Mouse (Mus musculus) CD4-positive, CD25-positive, alpha-beta regulatory T cell (primary cell): ENCODE data around the gene Olfr1185-ps1. TPM values are rescaled to one million over a fixed set of nuclear protein-coding genes. Genes with fewer than 3 reads are reported as not detected.

Experiments used
- polyA plus RNA-seq: library from polyadenylated mRNA; unstranded; fragments of 100-300 nt; shearing (Covaris generic); gene quantifications from one replicate; pipeline ENCODE4 v1.2.1, GENCODE M21; 2017

The Olfr1185-ps1 gene
- 0.05 TPM for polyA plus RNA-seq

DNA sequence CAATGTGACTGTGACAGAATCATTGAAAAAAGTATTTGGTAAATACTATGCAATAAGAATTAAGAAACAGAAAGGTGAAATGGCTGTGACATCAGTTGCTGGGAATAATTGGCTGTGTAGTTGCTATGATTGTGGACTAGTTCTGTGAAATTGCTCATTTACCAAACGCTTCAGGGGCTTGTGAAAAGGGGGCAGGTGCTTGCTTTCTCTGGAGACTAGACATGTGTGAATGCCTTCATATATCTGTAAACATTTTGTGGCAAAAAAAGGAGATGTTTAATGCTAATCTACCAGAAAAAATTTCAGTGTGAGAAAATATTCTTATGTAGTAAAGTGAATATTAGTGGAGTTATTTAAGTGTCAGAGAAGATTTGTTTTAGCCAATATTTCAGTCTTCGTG lies at the start of gene Olfr1185-ps1:
Gene Olfr1185-ps1 (plus strand): TSS at position 301 of the 400 bp plus-strand sequence.

DNA sequence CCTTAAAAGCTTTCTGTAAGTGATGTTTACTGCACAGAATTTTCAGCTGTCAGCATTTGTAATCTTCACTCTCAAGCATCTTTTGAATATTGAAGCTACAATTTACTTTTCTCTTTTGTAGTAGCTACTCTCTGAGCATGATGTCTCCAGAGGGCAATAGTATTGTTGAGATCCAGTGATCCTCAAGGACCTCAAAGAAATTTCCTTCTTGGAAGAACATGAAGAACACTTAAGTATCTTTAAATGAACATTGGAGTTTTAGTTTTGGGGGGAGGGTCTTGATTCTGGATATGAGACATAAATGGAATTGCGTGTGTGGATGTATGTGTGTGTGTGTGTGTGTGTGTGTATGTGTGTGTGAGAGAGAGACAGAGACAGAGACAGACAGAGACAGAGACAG lies 44.1 kb upstream of the Olfr1185-ps1 start, which contains the start of gene Gm13757:
Gene Gm13757 (minus strand): TSS at position 101 of the 400 bp plus-strand sequence.

DNA sequence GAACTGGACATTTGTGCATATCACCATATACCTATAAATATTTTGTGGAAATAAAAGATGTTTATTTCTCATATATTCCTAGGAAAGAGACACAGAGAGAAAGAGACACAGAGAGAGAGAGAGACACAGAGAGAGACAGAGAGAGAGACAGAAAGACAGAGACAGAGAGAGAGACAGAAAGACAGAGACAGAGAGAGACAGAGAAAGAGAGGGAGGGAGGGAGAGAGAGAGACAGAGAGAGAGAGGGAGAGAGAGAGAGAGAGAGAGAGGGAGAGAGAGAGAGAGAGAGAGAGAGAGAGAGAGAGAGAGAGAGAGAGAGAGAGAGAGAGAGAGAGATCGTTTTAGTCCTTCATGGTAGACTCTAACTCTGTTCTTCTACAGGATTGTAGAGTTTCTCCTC lies 38.6 kb upstream of the Olfr1185-ps1 start, which contains the start of gene Olfr1183:
Gene Olfr1183 (plus strand): TSS at position 301 of the 400 bp plus-strand sequence.

DNA sequence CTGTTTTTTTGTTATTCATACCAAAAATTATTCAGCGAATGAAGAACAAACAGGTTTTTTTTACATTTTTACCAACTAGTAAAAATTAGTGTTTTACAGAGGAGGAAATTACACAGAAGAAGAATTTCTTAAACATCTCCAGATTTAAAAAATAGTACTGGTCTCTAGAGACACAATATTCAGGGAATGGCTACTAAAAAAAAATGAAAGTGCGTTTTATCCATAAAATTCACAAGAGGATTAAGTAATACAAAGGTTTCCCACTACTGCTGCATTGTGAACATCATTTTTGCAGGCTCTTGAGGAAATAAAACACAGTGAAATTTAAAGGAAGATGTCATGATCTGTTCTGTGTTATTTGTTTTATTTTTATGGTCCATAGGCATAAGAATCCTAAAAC lies 9.8 kb upstream of the Olfr1185-ps1 start, which contains the start of gene Olfr1184:
Gene Olfr1184 (plus strand): TSS at position 301 of the 400 bp plus-strand sequence.

DNA sequence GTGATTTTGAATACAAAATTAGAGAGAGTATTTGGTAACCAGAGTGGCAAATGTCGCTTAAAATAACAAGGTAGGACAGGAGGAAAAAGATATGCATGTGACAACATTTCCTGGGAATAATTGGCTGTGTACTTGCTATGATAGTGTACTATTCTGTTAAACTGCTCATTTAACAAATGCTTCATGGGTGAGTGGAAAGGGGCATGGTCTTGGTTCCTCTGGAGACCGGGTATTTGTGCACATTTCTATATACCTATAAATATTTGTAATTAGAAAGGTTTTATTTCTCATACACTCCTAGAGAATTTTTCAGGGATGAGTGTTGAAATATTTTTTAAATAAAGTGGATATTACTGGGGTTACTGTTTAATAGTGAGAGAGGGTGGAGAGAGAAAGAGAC lies 25.1 kb downstream of the Olfr1185-ps1 start, which contains the start of gene Olfr1186:
Gene Olfr1186 (plus strand): TSS at position 301 of the 400 bp plus-strand sequence.

Other genes starting within 250 kb of the Olfr1185-ps1 start
- 0.13 TPM for gene Olfr1173, start 213.4 kb upstream of the Olfr1185-ps1 start, polyA plus RNA-seq
- gene Olfr1174-ps, start 178.2 kb upstream of the Olfr1185-ps1 start, polyA plus RNA-seq: not detected
- gene Olfr1175-ps, start 166.1 kb upstream of the Olfr1185-ps1 start, polyA plus RNA-seq: 0.06 TPM
- gene Olfr1176, start 156.6 kb upstream of the Olfr1185-ps1 start, polyA plus RNA-seq: not detected
- gene Olfr1177-ps, start 146.8 kb upstream of the Olfr1185-ps1 start, polyA plus RNA-seq: not detected
- gene Olfr1178, start 106.3 kb upstream of the Olfr1185-ps1 start, polyA plus RNA-seq: not detected
- gene Olfr1179, start 86.9 kb upstream of the Olfr1185-ps1 start, polyA plus RNA-seq: not detected
- not detected for gene Olfr1180, start 74.2 kb upstream of the Olfr1185-ps1 start, polyA plus RNA-seq
- gene Olfr1181, start 67.1 kb upstream of the Olfr1185-ps1 start, polyA plus RNA-seq: 0.06 TPM
- gene Gm13757, start 44.2 kb upstream of the Olfr1185-ps1 start, polyA plus RNA-seq: not detected
- not detected for gene Olfr1183, start 38.5 kb upstream of the Olfr1185-ps1 start, polyA plus RNA-seq
- 0.19 TPM for gene Olfr1184, start 9.7 kb upstream of the Olfr1185-ps1 start, polyA plus RNA-seq
- gene Olfr1186, start 25.2 kb downstream of the Olfr1185-ps1 start, polyA plus RNA-seq: not detected
- not detected for gene Olfr1188, start 63.6 kb downstream of the Olfr1185-ps1 start, polyA plus RNA-seq
- gene Olfr1189, start 93.1 kb downstream of the Olfr1185-ps1 start, polyA plus RNA-seq: not detected
- gene Olfr1191-ps1, start 147.2 kb downstream of the Olfr1185-ps1 start, polyA plus RNA-seq: 0.05 TPM
- gene Olfr1192-ps1, start 155.2 kb downstream of the Olfr1185-ps1 start, polyA plus RNA-seq: not detected
- gene Olfr1193, start 182.3 kb downstream of the Olfr1185-ps1 start, polyA plus RNA-seq: not detected
- 0.11 TPM for gene Olfr1195, start 195.9 kb downstream of the Olfr1185-ps1 start, polyA plus RNA-seq
- gene Olfr1196, start 211.3 kb downstream of the Olfr1185-ps1 start, polyA plus RNA-seq: not detected
- gene Olfr1197, start 239.0 kb downstream of the Olfr1185-ps1 start, polyA plus RNA-seq: not detected